Mouse (Mus musculus) hindbrain, embryonic 16.5 days (tissue): ENCODE measurements around the gene Cdc34. TPM values are rescaled to one million over a fixed set of nuclear protein-coding genes. Genes with fewer than 3 reads are reported as not detected.
A peak's percentile ranks its signal among the peaks of the same experiment; 100 is the strongest.

Experiments
- ATAC-seq: fragments of 200-750 bp; cut with Nextera tagmentation; 2 replicates; pipeline ENCODE4 v1.8.0; 2017; ENCODE audit warnings: moderate TSS enrichment, moderate library complexity
- H3K27ac ChIP-seq: fragments of 300-500 bp; sonication (generic); 2 replicates; pipeline ENCODE4 v1.5.1; 2014; ENCODE audit warnings: low read depth, mild to moderate bottlenecking, control low read depth, low read length, moderate library complexity
- H3K27me3 ChIP-seq: fragments of 300-500 bp; sonication (generic); replicated peaks from 2 replicates; pipeline ENCODE4 v1.6.1; 2014; ENCODE audit warnings: low read length; ENCODE audit not compliant: control insufficient read depth, insufficient read depth
- H3K36me3 ChIP-seq: fragments of 300-500 bp; sonication (generic); 2 replicates; pipeline ENCODE4 v1.6.1; 2014; ENCODE audit warnings: mild to moderate bottlenecking, low read length, moderate library complexity, mixed read lengths; ENCODE audit not compliant: control insufficient read depth, insufficient read depth
- H3K4me1 ChIP-seq: fragments of 300-500 bp; sonication (generic); 2 replicates; pipeline ENCODE4 v1.6.1; 2014; ENCODE audit warnings: low read depth, low read length; ENCODE audit not compliant: control insufficient read depth, insufficient read depth
- H3K4me2 ChIP-seq: fragments of 300-500 bp; sonication (generic); 2 replicates; pipeline ENCODE4 v1.6.1; 2014; ENCODE audit warnings: mild to moderate bottlenecking, low read length, control low read depth, moderate library complexity
- H3K4me3 ChIP-seq: fragments of 300-500 bp; sonication (generic); 2 replicates; pipeline ENCODE4 v1.5.1; 2014; ENCODE audit warnings: mild to moderate bottlenecking, low read length, control low read depth, moderate library complexity
- H3K9ac ChIP-seq: fragments of 300-500 bp; sonication (generic); 2 replicates; pipeline ENCODE4 v1.6.1; 2014; ENCODE audit warnings: low read depth, mild to moderate bottlenecking, control low read depth, low read length, moderate library complexity
- H3K9me3 ChIP-seq: fragments of 300-500 bp; sonication (generic); 2 replicates; pipeline ENCODE4 v1.6.1; 2014; ENCODE audit warnings: mild to moderate bottlenecking, low read length, moderate library complexity; ENCODE audit not compliant: control insufficient read depth
- WGBS: fragments of 180-500 bp; shearing (Covaris S2); extraction: QIAGEN DNeasy Blood & Tissue Kit; methylation state at CpG from one replicate; pipeline ENCODE4 v1.1.7; 2014; 5-methylcytosine and 5-hydroxymethylcytosine counted together
- polyA plus RNA-seq: library from polyadenylated mRNA; unstranded; fragments of >200 nt; fragmentation: Nextera tagmentation; extraction: Ambion mirVana; gene quantifications from 2 replicates; pipeline ENCODE4 v1.2.1, GENCODE M21; 2015

The Cdc34 gene
- polyA plus RNA-seq, 1 experiment from 2014 or later: 73.5 TPM

- peak overlapping the region; percentile 81 for H3K9ac ChIP-seq
- H3K4me2 ChIP-seq: peak overlapping the region; percentile 67
- H3K9me3 ChIP-seq: no peaks in the 10 kb centered on the region
- H3K36me3 ChIP-seq: peaks cover 18% of the 10 kb centered on the region
- peak; percentile 1; the same call in 1 of the 2 replicates for ATAC-seq
- peak overlapping the region; percentile 88 for H3K4me3 ChIP-seq
- no peaks in the 10 kb centered on the region for H3K27me3 ChIP-seq
- H3K27ac ChIP-seq: peak overlapping the region; percentile 76
- WGBS: 0% methylated on average over 10 of the region's 10 CpGs
- peaks cover 19% of the 10 kb centered on the region for H3K4me1 ChIP-seq
Observed at GRCm38 (mm10) chr10:79682551-79682915, 538 bp downstream of the Cdc34 start.

- Histone ChIP-seq H3K27me3 (no peaks in the 10 kb centered on the region), H3K9me3 (no peaks in the 10 kb centered on the region), H3K4me2 (peak overlapping the region; percentile 67), H3K4me3 (peak overlapping the region; percentile 88), H3K9ac (peak overlapping the region; percentile 81), H3K4me1 (peaks cover 19% of the 10 kb centered on the region), H3K36me3 (peaks cover 21% of the 10 kb centered on the region), H3K27ac (peak overlapping the region; percentile 76; the same call in 1 of the 2 replicates)
- WGBS: 8% methylated on average over 10 of the region's 10 CpGs
- ATAC-seq: no peak
Observed at GRCm38 (mm10) chr10:79682916-79683582, 1.1 kb downstream of the Cdc34 start.

GRCm38 (mm10) chr10:79683726-79684640, 2.0 kb downstream of the Cdc34 start:
- Histone ChIP-seq H3K9ac (peak overlapping the region; percentile 81; the same call in 1 of the 2 replicates), H3K4me1 (peaks cover 19% of the 10 kb centered on the region), H3K27ac (no peak overlapping the region), H3K4me3 (peak overlapping the region; percentile 88), H3K9me3 (no peaks in the 10 kb centered on the region), H3K4me2 (peak overlapping the region; percentile 67), H3K27me3 (no peaks in the 10 kb centered on the region), H3K36me3 (peaks cover 30% of the 10 kb centered on the region)
- ATAC-seq: no peak
- 92% methylated on average over 6 of the region's 6 CpGs for WGBS

- Histone ChIP-seq H3K36me3 (peaks cover 33% of the 10 kb centered on the region), H3K27ac (no peak overlapping the region), H3K9me3 (no peaks in the 10 kb centered on the region), H3K4me3 (no peak overlapping the region), H3K4me1 (peaks cover 19% of the 10 kb centered on the region), H3K4me2 (no peak overlapping the region), H3K27me3 (no peaks in the 10 kb centered on the region), H3K9ac (no peak overlapping the region)
- WGBS: 94% methylated on average over 25 of the region's 25 CpGs
- ATAC-seq: no peak
Observed at GRCm38 (mm10) chr10:79684770-79685600, 3.0 kb downstream of the Cdc34 start.

- Histone ChIP-seq H3K9ac (no peak overlapping the region), H3K4me1 (peaks cover 15% of the 10 kb centered on the region), H3K27me3 (no peaks in the 10 kb centered on the region), H3K9me3 (no peaks in the 10 kb centered on the region), H3K27ac (no peak overlapping the region), H3K4me2 (no peak overlapping the region), H3K36me3 (peaks cover 33% of the 10 kb centered on the region), H3K4me3 (no peak overlapping the region)
- 92% methylated on average over 2 of the region's 2 CpGs for WGBS
- ATAC-seq: no peak
Observed at GRCm38 (mm10) chr10:79686219-79686618, 4.2 kb downstream of the Cdc34 start.

- no peak overlapping the region for H3K4me2 ChIP-seq
- peaks cover 33% of the 10 kb centered on the region for H3K36me3 ChIP-seq
- no peak overlapping the region for H3K9ac ChIP-seq
- no peaks in the 10 kb centered on the region for H3K27me3 ChIP-seq
- WGBS: 100% methylated on average over 1 of the region's 1 CpGs
- peaks cover 13% of the 10 kb centered on the region for H3K4me1 ChIP-seq
- H3K9me3 ChIP-seq: no peaks in the 10 kb centered on the region
- no peak overlapping the region for H3K27ac ChIP-seq
- no peak overlapping the region for H3K4me3 ChIP-seq
- ATAC-seq: no peak
Observed at GRCm38 (mm10) chr10:79686691-79687090, 4.7 kb downstream of the Cdc34 start.

GRCm38 (mm10) chr10:79687513-79687912, 5.5 kb downstream of the Cdc34 start:
- WGBS: 94% methylated on average over 6 of the region's 6 CpGs
- peaks cover 33% of the 10 kb centered on the region for H3K36me3 ChIP-seq

GRCm38 (mm10) chr10:79688720-79689119, 6.7 kb downstream of the Cdc34 start, which contains the start of gene Gzmm:
Gzmm (plus strand) TSS chr10:79689020.
- H3K36me3 ChIP-seq: peaks cover 33% of the 10 kb centered on the region
- 81% methylated on average over 4 of the region's 4 CpGs for WGBS
- H3K4me1 ChIP-seq: peaks cover 5% of the 10 kb centered on the region
- ATAC-seq: no peak
- no peaks in the 10 kb centered on the region for H3K27me3 ChIP-seq
- H3K9me3 ChIP-seq: no peaks in the 10 kb centered on the region
- no peak within 1 kb of the TSS for H3K27ac ChIP-seq
- H3K4me2 ChIP-seq: no peak within 1 kb of the TSS
- no peak within 1 kb of the TSS for H3K4me3 ChIP-seq
- H3K9ac ChIP-seq: no peak within 1 kb of the TSS

More at GRCm38 (mm10) chr10:79687513-79687912, 5.5 kb downstream of the Cdc34 start:
- no peak overlapping the region for H3K9ac ChIP-seq
- H3K4me2 ChIP-seq: no peak overlapping the region
- H3K27ac ChIP-seq: no peak overlapping the region
- no peaks in the 10 kb centered on the region for H3K27me3 ChIP-seq
- no peaks in the 10 kb centered on the region for H3K9me3 ChIP-seq
- peaks cover 13% of the 10 kb centered on the region for H3K4me1 ChIP-seq
- no peak overlapping the region for H3K4me3 ChIP-seq
- no peak for ATAC-seq
